Mouse (Mus musculus): ENCODE results near the gene Poldip3.

Gene Poldip3

GRCm38 (mm10) chr15:83165526-83166315 is 16.5 kb upstream of the Poldip3 start:
- DNase-seq (ENCODE audit: low spot score in 2 of 2): peak in 1 of 2 experiments; percentile 7

DNA sequence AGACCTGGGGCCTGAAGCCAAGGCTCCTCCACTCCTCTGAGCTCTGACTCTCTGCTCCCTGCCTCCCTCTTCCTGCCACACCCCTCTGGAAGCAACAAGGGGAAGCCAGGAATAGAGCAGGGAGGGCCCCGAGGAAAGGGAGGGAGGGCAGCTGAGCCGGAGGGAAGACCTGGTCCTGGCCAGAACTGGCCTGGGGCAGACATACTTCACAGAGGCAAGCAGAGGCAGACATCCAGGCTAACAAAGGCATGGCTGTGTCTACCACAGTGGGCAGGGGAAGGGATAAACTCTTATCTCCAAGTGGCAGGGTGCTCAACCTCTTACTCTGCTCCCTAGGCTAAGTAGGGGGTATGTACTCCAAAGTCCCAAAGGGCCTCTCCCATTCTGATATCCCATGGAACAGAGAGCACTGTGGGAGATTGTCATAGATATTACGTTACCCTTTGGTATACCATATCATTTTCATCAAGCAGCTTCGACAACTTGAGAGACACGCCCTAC is 15.8 kb upstream of the Poldip3 start:
- DNase-seq (ENCODE audit: low spot score in 2 of 2): peak in 1 of 2 experiments; percentile 3

- DNase-seq (ENCODE audit: low spot score in 2 of 2): peak in 1 of 2 experiments; percentile 5
Observed at GRCm38 (mm10) chr15:83162818-83163485, 13.8 kb upstream of the Poldip3 start.

DNA sequence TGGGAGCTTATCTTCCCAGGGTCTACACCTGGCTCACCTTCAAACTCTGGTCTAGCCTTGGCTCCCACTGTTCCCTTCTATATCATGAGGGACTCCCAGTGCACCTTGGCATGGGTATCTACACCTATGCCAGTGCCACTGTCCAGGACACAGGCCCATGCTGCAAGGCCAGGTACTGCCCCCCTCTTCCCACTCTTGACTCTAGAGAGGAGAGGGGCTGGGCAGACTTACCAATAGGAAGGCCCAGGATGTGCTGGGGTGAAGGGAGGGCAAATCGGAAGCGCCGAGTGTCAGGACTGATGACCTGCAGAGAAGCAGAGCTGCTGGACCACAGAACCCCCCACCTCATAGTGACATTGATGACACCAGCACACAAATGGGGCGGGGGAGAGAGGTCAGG is 12.8 kb upstream of the Poldip3 start:
- DNase-seq (ENCODE audit: low spot score in 2 of 2): no peak

GRCm38 (mm10) chr15:83161062-83161748 is 12.0 kb upstream of the Poldip3 start:
- DNase-seq (ENCODE audit: low spot score in 2 of 2): no peak

- no peak for DNase-seq (ENCODE audit: low spot score in 2 of 2)
Observed at GRCm38 (mm10) chr15:83160561-83160960, 11.4 kb upstream of the Poldip3 start.

- DNase-seq (ENCODE audit: low spot score in 2 of 2): no peak
Observed at GRCm38 (mm10) chr15:83159823-83160222, 10.6 kb upstream of the Poldip3 start.

- DNase-seq (ENCODE audit: low spot score in 2 of 2): no peak
Observed at GRCm38 (mm10) chr15:83158587-83159160, 9.5 kb upstream of the Poldip3 start.

DNA sequence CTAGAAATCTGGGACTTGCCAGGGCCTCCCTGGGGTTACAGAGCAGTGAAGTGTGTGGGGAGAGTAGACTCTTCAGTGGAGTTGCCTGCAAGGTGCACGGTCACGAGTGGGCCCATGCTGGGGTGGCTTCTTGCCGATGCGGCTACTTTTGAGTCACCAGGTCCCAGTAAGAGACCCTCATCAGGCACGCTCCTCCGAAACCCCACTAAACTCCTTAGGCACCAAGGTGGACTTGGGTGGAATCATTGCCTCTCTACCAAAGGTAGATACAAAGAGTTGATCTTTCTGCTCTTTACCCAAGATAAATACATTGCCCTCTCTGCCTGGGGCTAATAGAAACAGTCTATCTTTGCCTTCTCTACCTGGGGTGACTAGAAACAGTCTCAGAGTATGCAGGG is 8.5 kb upstream of the Poldip3 start:
- no peak for DNase-seq (ENCODE audit: low spot score in 2 of 2)

DNA sequence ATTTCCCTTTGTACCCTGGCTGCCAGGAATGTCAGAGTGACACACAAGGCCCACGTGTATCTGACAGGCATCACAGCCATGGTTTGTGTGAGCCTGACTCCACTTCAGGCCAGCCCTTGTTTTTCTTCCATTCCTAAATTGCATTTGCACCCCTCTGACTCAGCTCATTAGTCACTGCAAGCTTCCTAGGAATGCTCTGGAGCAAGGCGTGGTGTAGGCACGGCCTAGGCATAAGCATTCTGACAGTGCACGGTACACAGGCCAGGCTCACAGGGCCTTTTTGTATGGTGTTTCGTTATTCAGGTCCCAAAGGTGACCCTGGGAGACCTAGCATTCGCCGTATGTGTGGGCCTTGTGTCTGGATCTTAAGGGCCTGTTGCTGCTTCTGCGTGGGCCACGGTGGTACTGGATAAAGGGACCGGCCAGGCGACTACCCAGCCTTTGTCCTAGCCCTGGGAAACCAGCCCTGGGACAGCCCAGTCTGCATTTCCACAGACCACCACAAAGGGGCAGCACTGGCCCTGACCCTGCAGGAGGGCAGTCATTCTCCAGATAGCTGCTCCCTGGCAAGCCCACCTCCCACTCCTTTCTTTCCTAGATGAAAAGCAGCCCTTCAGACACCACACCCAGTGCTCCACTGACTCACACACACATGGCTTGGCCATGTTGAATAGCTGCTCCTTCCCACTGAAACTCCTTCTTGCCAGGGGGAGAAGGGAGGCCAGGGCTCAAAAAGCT is 7.9 kb upstream of the Poldip3 start:
- DNase-seq (ENCODE audit: low spot score in 2 of 2): no peak

DNA sequence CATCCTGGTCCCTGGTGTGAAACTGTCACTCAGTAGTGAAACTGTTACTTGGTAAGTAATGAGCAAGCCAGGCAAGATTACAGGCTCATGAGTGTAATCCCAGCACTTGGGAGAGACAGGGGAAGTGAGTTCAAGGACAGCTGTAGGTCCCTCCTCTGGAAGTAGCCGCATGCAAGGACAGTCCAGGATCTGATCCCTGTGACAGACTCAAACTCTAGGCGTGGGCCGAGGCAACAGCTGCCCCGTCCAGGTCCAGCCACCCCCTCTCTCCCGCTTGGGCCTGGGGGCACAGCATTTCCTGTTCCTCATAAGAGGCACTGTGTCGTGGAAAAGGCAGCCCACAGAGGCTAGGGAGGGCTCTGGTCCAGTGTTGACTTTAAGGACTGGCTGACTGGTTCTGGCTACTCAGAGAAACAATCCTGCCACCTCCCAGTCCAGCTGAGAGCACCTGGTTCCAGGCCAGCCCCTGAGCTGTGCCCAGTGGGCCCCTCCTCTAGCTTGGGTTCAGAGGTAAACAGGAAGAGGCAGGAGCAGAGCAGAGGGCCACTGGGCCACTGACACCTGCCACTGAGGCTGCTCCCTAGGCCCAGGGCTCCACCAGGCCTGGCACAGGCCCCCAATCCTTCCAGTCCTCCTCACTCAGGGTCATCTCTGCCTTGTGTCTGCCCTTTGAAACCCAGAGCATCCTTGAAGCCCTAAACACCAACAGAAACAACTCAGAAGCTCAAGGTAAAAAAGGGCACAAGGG is 6.7 kb upstream of the Poldip3 start:
- DNase-seq (ENCODE audit: low spot score in 2 of 2): no peak

DNA sequence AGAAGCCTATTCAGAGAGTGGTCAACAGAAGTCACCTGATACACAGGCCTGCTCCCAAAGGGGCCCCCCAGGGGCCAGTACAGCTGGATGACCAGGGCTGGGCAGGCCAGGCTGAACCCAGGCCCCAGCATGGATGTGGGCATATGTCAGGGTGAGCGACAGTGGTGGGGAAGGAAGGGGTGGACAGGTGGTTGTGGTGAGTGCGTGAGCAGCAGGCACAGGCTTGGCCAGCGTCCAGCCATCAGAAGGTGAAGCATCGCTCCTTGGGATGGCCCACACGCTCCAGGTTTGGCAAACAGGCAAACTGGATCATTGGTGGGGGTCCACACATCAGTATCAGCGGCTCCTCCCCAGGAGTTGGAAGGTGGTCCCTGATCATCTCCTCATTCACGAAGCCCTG is 5.1 kb upstream of the Poldip3 start:
- DNase-seq (ENCODE audit: low spot score in 2 of 2): no peak

DNA sequence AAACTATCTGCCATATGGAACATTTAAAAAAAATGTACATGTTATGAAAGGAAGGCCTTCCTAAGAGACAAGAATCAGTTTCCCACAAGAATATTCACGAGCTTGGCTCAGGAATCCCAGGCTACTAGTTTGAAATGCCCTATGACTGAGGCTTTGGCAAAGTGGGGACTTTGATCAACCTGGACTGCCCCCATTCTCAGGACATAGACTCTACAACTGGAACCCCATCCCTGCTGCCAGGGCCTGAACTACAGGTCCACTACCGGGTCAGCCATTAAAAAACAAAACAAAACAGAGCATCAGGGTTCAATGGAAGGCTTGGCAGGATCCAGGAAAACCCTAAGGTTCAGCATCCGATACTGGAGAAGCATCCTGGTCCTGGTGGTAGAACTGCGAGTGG is 1.5 kb upstream of the Poldip3 start:
- no peak for DNase-seq (ENCODE audit: low spot score in 2 of 2)

DNA sequence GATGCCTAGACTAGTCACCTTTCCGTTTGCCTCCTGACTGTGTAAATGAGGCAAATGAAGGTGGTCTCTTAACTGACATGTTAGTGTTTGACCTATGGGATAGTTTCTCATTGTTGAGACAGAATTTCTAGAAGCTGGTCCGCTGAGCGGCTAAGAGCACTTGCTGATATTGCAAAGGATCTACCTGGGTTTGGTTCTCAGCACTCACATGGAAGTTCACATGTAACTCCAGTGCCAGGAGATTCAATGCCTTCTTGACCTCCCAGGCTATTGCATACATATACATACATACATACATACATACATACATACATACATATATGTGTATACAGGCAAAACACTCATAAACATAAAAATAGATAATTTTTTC is 874 bp upstream of the Poldip3 start:
- no peak for DNase-seq (ENCODE audit: low spot score in 2 of 2)

DNA sequence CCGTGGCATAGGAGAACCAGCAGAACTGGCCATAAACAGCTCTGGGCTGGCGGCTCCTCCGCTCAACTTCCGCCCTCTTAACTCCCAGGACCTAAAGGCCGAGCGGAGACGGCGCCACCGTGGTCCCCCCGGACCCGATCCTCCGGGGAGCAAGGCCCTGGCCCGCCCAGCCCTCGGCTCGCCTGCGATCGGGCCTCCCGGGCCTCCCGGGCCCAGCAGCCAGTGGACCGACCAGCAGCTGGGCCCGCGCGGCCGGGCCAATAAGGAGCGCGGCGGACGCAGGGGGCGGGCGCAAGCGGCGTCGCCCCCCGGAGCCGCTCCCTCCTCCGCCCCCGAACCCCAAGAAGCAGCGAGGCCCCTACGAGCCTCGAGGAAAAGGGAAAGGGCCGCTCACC is 386 bp downstream of the Poldip3 start:
- no peak for DNase-seq (ENCODE audit: low spot score in 2 of 2)

DNA sequence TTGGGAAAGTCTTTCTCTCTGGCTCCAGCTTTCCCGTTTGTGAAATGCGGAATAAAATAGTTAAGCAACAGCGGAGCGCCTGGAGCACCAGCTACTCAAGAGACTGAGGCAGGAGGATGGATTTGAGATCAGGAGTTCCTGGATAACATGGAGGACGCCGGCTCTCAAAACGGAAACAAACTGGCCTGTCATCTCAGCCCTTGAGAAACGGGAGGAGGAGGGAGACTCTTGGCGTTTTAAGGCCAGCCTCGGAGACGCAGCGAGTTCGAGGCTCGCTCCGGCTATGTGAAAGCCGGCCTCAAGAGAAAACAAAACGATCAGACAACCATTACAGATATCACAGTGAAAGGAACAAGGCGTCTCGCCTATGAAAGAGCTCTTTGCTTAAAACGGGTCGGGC is 789 bp downstream of the Poldip3 start:
- no peak for DNase-seq (ENCODE audit: low spot score in 2 of 2)

DNA sequence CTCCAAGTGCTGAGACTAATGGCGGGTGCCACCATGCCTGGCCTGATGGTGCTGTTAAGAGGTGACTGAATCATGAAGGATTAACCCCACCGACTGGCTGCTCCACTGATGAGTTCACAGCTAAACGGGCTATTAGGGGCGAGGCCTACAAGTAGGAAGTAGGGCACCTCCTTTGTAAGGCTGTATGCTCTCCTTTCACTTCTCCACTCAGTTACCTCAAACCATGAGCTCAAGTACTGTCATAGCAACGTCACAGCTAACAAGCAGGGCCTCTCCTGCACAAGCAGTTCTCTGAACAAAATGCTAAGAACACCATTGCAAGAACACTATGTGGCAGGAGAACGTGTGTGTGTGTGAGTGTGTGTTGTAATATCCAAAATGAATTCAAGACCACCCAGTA is 3.6 kb downstream of the Poldip3 start:
- DNase-seq (ENCODE audit: low spot score in 2 of 2): no peak

GRCm38 (mm10) chr15:83142861-83143260 is 6.3 kb downstream of the Poldip3 start:
- DNase-seq (ENCODE audit: low spot score in 2 of 2): no peak

DNA sequence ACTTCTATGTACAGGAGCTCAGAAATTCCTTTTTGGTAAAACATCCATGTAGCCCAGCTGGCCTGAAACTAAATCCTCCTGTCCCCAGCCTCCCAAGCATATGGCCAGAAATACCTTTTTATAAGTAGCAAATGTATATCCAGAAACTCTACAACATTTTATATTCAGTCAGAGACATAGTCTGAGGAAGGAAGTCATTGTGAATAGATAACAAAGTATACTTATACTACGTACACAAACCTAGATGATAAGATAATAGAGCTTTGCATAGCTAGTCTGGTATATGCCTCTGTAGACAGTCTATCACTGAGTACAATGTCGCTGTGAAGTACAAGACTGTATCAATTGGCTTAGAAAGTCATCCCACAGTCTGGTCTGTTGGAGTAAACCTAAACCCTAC is 13.5 kb downstream of the Poldip3 start:
- DNase-seq (ENCODE audit: low spot score in 2 of 2): no peak

- no peak for DNase-seq (ENCODE audit: low spot score in 2 of 2)
Observed at GRCm38 (mm10) chr15:83134671-83135070, 14.5 kb downstream of the Poldip3 start.
